Comparison of ENCODE assay signal across 23 mouse cellular contexts in the genomic region with DNA sequence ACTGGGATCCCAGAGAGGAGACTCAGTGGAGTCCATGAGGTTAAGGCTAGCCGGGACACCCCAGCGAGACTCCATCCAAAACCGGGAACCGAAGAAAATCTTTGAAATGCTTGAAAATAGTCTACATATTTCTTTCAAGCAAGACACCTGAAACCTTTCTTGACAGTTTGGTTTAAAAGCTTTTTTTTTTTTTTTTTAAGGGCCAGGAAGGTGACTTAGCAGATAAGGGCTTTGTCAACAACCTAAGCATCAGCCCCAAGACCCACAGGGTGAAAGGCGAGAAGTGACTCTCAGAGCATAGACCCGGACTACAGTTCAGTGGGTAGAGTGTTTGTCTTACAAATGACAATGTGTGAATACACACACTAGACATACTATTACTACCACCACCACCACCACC. TPM values are rescaled to one million over a fixed set of nuclear protein-coding genes. Genes with fewer than 3 reads are reported as not detected.
A peak's percentile ranks its signal among the peaks of the same experiment; 100 is the strongest.
DNase-seq lines count a peak whose midpoint lies in the region; ATAC-seq and TF ChIP-seq lines count a peak whose summit lies in the region.
"Had no signal": no experiment of that assay in that cellular context is flagged by ENCODE, and none has a peak within 500 bp of the region (broad histone marks: within the 10 kb centered on the region; RNA-seq: fewer than 3 reads in every experiment).

No protein-coding gene starts in this region.

- H3K79me2 ChIP-seq in MEL (ENCODE audit: control insufficient read depth, insufficient read depth, low read length, poor library complexity): 0 out of 2 replicates have a peak, but pooled peaks cover 2% of the 10 kb centered on the region

- no peak overlapping the region for H3K9ac ChIP-seq in MEL (ENCODE audit: control insufficient read depth, low read depth, low read length, poor library complexity, severe bottlenecking)

- ATAC-seq in G1E (ENCODE audit: extremely low read depth, insufficient number of reproducible peaks, low FRiP score, poor library complexity, severe bottlenecking): 0 out of 2 replicates have a peak, but pooled peaks have one; percentile 23
- ATAC-seq: activated CD4-positive, CD25-positive, alpha-beta regulatory T cell, adult 4 months; CD4-positive, CD25-positive, alpha-beta regulatory T cell, adult 4 months; Patski had no signal

- no peak for DNase-seq in G1E (ENCODE audit: low spot score)
- DNase-seq in MEL (ENCODE audit: low read depth, low spot score): peak; percentile 43
- no peak for DNase-seq in heart, postnatal 14 days
- DNase-seq in layer of hippocampus, adult 2 months (ENCODE audit: low spot score in 2 of 2): no peak
- DNase-seq: adrenal gland, adult 2 months; adrenal gland, adult 8-10 months; adrenal gland, postnatal 10 days; adrenal gland, postnatal 14 days; adrenal gland, postnatal 25 days; adrenal gland, postnatal 36 days; B cell, adult 2 months; cerebellum, adult 11 months; cerebellum, adult 11-12 months; cerebellum, adult 18-20 months; cerebellum, adult 2 months; cerebellum, adult 8-10 months had no signal

- no peaks in the 10 kb centered on the region for H3K27me3 ChIP-seq in G1E (ENCODE audit: insufficient read depth, low read length)
- no peaks in the 10 kb centered on the region for H3K27me3 ChIP-seq in MEL (ENCODE audit: control insufficient read depth in 1 of 2, insufficient read depth in 2 of 2, low read length in 2 of 2)
- H3K27me3 ChIP-seq: CH12.LX had no signal

- H3K36me3 ChIP-seq in G1E (replicated peaks): peaks cover 22% of the 10 kb centered on the region
- H3K36me3 ChIP-seq in MEL (ENCODE audit: control insufficient read depth in 1 of 2, insufficient read depth in 2 of 2, low read length in 2 of 2): peaks cover 0 to 25% of the 10 kb centered on the region in 2 experiments; a peak in 2 of 4 replicates

- TF ChIP-seq RAD21 in MEL (IDR thresholded peaks at IDR 0.05; ENCODE audit: low read depth, low read length): no peak

- H3K4me1 ChIP-seq in G1E (ENCODE audit: insufficient read depth, low read depth, low read length) (peaks cover 67% of the 10 kb centered on the region), MEL (ENCODE audit: control insufficient read depth in 1 of 2, insufficient read depth in 2 of 2, low read length in 2 of 2) (peaks cover 18 to 31% of the 10 kb centered on the region in 2 experiments)

- H3K4me3 ChIP-seq in G1E (ENCODE audit: low read depth, low read length) (no peak overlapping the region), MEL (ENCODE audit: control insufficient read depth in 1 of 2, insufficient read depth in 1 of 2, low read depth in 2 of 2, low read length in 2 of 2) (no peak overlapping the region)
- H3K4me3 ChIP-seq in layer of hippocampus, adult 2 months: no peak overlapping the region

- H3K27ac ChIP-seq in MEL (ENCODE audit: control insufficient read depth, low read depth, low read length): no peak overlapping the region
- H3K27ac ChIP-seq in layer of hippocampus, adult 2 months: no peak overlapping the region

- intact Hi-C loops in heart, postnatal 14 days (cut with DNase I): no loop called here

- TF ChIP-seq CTCF in G1E (IDR thresholded peaks at IDR 0.05; ENCODE audit: low read depth, low read length): no peak
- TF ChIP-seq CTCF in MEL (IDR thresholded peaks at IDR 0.05 in 2 of 3, conservative IDR thresholded peaks at IDR 0.05 in 1 of 3; ENCODE audit: control insufficient read depth in 1 of 3, insufficient read depth in 1 of 3, low read depth in 2 of 3, low read length in 3 of 3, poor library complexity in 1 of 3, severe bottlenecking in 1 of 3): no peak
- TF ChIP-seq CTCF in layer of hippocampus, adult 2 months (conservative IDR thresholded peaks at IDR 0.05): no peak

- TF ChIP-seq EP300 in MEL (IDR thresholded peaks at IDR 0.05; ENCODE audit: low read depth in 1 of 2, low read length in 2 of 2): no peak

- H3K9me3 ChIP-seq in G1E (replicated peaks) (no peaks in the 10 kb centered on the region), MEL (replicated peaks; ENCODE audit: insufficient read depth, low read length) (no peaks in the 10 kb centered on the region)

- no peak for TF ChIP-seq POLR2A in MEL (IDR thresholded peaks at IDR 0.05; ENCODE audit: control insufficient read depth in 1 of 2, insufficient read depth in 1 of 2, low read depth in 1 of 2, low read length in 2 of 2, poor library complexity in 1 of 2)

TF ChIP-seq in MEL, 35 proteins besides CTCF, POLR2A, EP300 and RAD21:
- peak; percentile 44 for TF ChIP-seq GATA1 (IDR thresholded peaks at IDR 0.05; ENCODE audit: low read depth, low read length)
- no peak for TF ChIP-seq SMC3 (IDR thresholded peaks at IDR 0.05; ENCODE audit: low read depth, low read length)
- no peak for TF ChIP-seq TCF12 (IDR thresholded peaks at IDR 0.05; ENCODE audit: low read depth, low read length)
- TF ChIP-seq SIN3A (IDR thresholded peaks at IDR 0.05; ENCODE audit: low read length): peak; percentile 49; the same call in 1 of the 2 replicates
- no peak for TF ChIP-seq CHD2 (IDR thresholded peaks at IDR 0.05; ENCODE audit: low read length)
- no peak for TF ChIP-seq MEF2A (IDR thresholded peaks at IDR 0.05; ENCODE audit: extremely low read depth, insufficient replicate concordance, low read depth, low read length, poor library complexity, severe bottlenecking)
- no peak for TF ChIP-seq NRF1 (IDR thresholded peaks at IDR 0.05; ENCODE audit: insufficient read depth, low read depth, low read length, poor library complexity, severe bottlenecking)
- TF ChIP-seq MAFK (IDR thresholded peaks at IDR 0.05; ENCODE audit: borderline replicate concordance, low read depth, low read length): no peak
- TF ChIP-seq RCOR1 (IDR thresholded peaks at IDR 0.05; ENCODE audit: low read depth, low read length): no peak
- TF ChIP-seq NELFE (IDR thresholded peaks at IDR 0.05; ENCODE audit: low read depth, low read length): no peak
- no peak for TF ChIP-seq MYC (IDR thresholded peaks at IDR 0.05; ENCODE audit: low read depth, low read length)
- TF ChIP-seq TBP (IDR thresholded peaks at IDR 0.05; ENCODE audit: low read depth, low read length): no peak
- no peak for TF ChIP-seq JUND (IDR thresholded peaks at IDR 0.05; ENCODE audit: low read depth, low read length)
- TF ChIP-seq MYB (IDR thresholded peaks at IDR 0.05; ENCODE audit: low read depth, low read length): no peak
- no peak for TF ChIP-seq ZKSCAN1 (IDR thresholded peaks at IDR 0.05; ENCODE audit: low read depth, low read length)
- no peak for TF ChIP-seq HCFC1 (IDR thresholded peaks at IDR 0.05; ENCODE audit: low read depth, low read length)
- no peak for TF ChIP-seq MXI1 (IDR thresholded peaks at IDR 0.05; ENCODE audit: low read depth, low read length)
- no peak for TF ChIP-seq POLR2AphosphoS5 (IDR thresholded peaks at IDR 0.05; ENCODE audit: borderline replicate concordance, low read depth, low read length)
- no peak for TF ChIP-seq MAX (IDR thresholded peaks at IDR 0.05; ENCODE audit: low read length)
- TF ChIP-seq ZNF384 (IDR thresholded peaks at IDR 0.05; ENCODE audit: low read depth, low read length): peak; percentile 93
- TF ChIP-seq BHLHE40 (IDR thresholded peaks at IDR 0.05; ENCODE audit: borderline replicate concordance, low read depth, low read length): no peak
- TF ChIP-seq ZC3H11A (IDR thresholded peaks at IDR 0.05; ENCODE audit: low read depth, low read length): no peak

RNA-seq across cellular contexts. Expression of a gene that starts 11.3 kb away (rescaled TPM):
- 5.7 and 6.8 TPM in 2 replicates for total RNA-seq in G1E (2014; fragmentation: Nextera tagmentation)
- total RNA-seq in G1E (2017): 0.66 and 0.81 TPM in 2 replicates
- polyA plus RNA-seq in G1E (2012): 0.19 and 0.26 TPM in 2 replicates
- 5.0 and 6.7 TPM in 2 replicates for total RNA-seq in MEL (2012; rRNA removed)
- 1 to 10 TPM in 1 of 2 experiments, not detected in 1; 4.4 TPM for polyA plus RNA-seq in MEL (2012; ENCODE audit: insufficient read depth in 1 of 2, insufficient read length in 2 of 2, low read depth in 1 of 2, low replicate concordance in 2 of 2, missing spikeins in 1 of 2)
- not detected for total RNA-seq in heart, postnatal 14 days (2021)
- not detected for total RNA-seq in layer of hippocampus, adult 2 months (2021)
- total RNA-seq: adrenal gland, adult 18-20 months; adrenal gland, adult 2 months; adrenal gland, adult 8-10 months; adrenal gland, postnatal 10 days; adrenal gland, postnatal 14 days; adrenal gland, postnatal 25 days; adrenal gland, postnatal 36 days; adrenal gland, postnatal 4 days had no signal
- polyA plus RNA-seq: activated CD4-positive, CD25-positive, alpha-beta regulatory T cell, adult 4 months; adrenal gland, adult 2 months; C2C12; CD4-positive, CD25-positive, alpha-beta regulatory T cell, adult 4 months; cerebellum, adult 2 months; Patski had no signal

RNA-seq across cellular contexts. Expression of a gene that starts 19.8 kb away (rescaled TPM):
- total RNA-seq in G1E (2014; fragmentation: Nextera tagmentation): 164 and 185 TPM in 2 replicates
- total RNA-seq in G1E (2017): 253 TPM in 2 replicates
- 199 and 228 TPM in 2 replicates for polyA plus RNA-seq in G1E (2012)
- 217 and 231 TPM in 2 replicates for total RNA-seq in MEL (2012; rRNA removed)
- polyA plus RNA-seq in MEL (2012; ENCODE audit: insufficient read depth in 1 of 2, insufficient read length in 2 of 2, low read depth in 1 of 2, low replicate concordance in 2 of 2, missing spikeins in 1 of 2): 100 to 1,000 TPM in 1 of 2 experiments, not detected in 1; 208 TPM
- total RNA-seq in heart, postnatal 14 days (2021): 10 to 100 TPM; 29.4 to 29.7 TPM
- 10 to 100 TPM; 42.6 to 47.5 TPM for total RNA-seq in layer of hippocampus, adult 2 months (2021)

RNA-seq across cellular contexts. Expression of a gene that starts 58.2 kb away (rescaled TPM):
- total RNA-seq in G1E (2014; fragmentation: Nextera tagmentation): not detected in 2 replicates
- 0.05 TPM in 1 of 2 replicates, not detected in the other for total RNA-seq in G1E (2017)
- polyA plus RNA-seq in G1E (2012): not detected in 2 replicates
- total RNA-seq in MEL (2012; rRNA removed): not detected in 2 replicates
- polyA plus RNA-seq in MEL (2012; ENCODE audit: insufficient read depth in 1 of 2, insufficient read length in 2 of 2, low read depth in 1 of 2, low replicate concordance in 2 of 2, missing spikeins in 1 of 2): under 1 TPM in 1 of 2 experiments, not detected in 1; 0.03 TPM
- total RNA-seq in heart, postnatal 14 days (2021): not detected
- under 1 TPM in 1 of 2 experiments, not detected in 1; 0.23 TPM for total RNA-seq in layer of hippocampus, adult 2 months (2021)
- total RNA-seq: adrenal gland, adult 2 months; adrenal gland, postnatal 10 days; adrenal gland, postnatal 14 days; adrenal gland, postnatal 25 days; adrenal gland, postnatal 36 days had no signal
- polyA plus RNA-seq: activated CD4-positive, CD25-positive, alpha-beta regulatory T cell, adult 4 months; adrenal gland, adult 2 months; CD4-positive, CD25-positive, alpha-beta regulatory T cell, adult 4 months; Patski had no signal
